Mouse (Mus musculus) limb, embryonic 14.5 days (tissue): ENCODE data around the gene Lyl1. TPM values are rescaled to one million over a fixed set of nuclear protein-coding genes. Genes with fewer than 3 reads are reported as not detected.

Experiments
- ATAC-seq: fragments of 200-750 bp; cut with Nextera tagmentation; 2 replicates; pipeline ENCODE4 v1.8.0; 2017; ENCODE audit warnings: low read depth, moderate number of reproducible peaks, moderate TSS enrichment; ENCODE audit not compliant: low FRiP score
- DNase-seq: peaks from one replicate; pipeline ENCODE4 v3.0.0-alpha.2; 2015; ENCODE audit warnings: low spot score
- H3K27ac ChIP-seq: fragments of 300-500 bp; sonication (generic); replicated peaks from 2 replicates; pipeline ENCODE4 v1.5.1; 2014; ENCODE audit warnings: low read depth, mild to moderate bottlenecking, low read length, moderate library complexity, mixed read lengths
- H3K27me3 ChIP-seq: fragments of 300-500 bp; sonication (generic); 2 replicates; pipeline ENCODE4 v1.6.1; 2014; ENCODE audit warnings: low read length, mixed read lengths; ENCODE audit not compliant: control insufficient read depth, insufficient read depth
- H3K36me3 ChIP-seq: fragments of 300-500 bp; sonication (generic); 2 replicates; pipeline ENCODE4 v1.6.1; 2014; ENCODE audit warnings: mild to moderate bottlenecking, low read length, moderate library complexity, mixed read lengths; ENCODE audit not compliant: control insufficient read depth, insufficient read depth
- H3K4me1 ChIP-seq: fragments of 300-500 bp; sonication (generic); 2 replicates; pipeline ENCODE4 v1.6.1; 2014; ENCODE audit warnings: antibody characterized with exemption, low read length, mixed read lengths; ENCODE audit not compliant: control insufficient read depth, insufficient read depth
- H3K4me2 ChIP-seq: fragments of 300-500 bp; sonication (generic); replicated peaks from 2 replicates; pipeline ENCODE4 v1.6.1; 2014; ENCODE audit warnings: low read depth, mild to moderate bottlenecking, low read length, moderate library complexity; ENCODE audit not compliant: severe bottlenecking
- H3K4me3 ChIP-seq: fragments of 300-500 bp; sonication (generic); replicated peaks from 2 replicates; pipeline ENCODE4 v1.5.1; 2014; ENCODE audit warnings: low read length
- H3K9ac ChIP-seq: fragments of 300-500 bp; sonication (generic); 2 replicates; pipeline ENCODE4 v1.6.1; 2014; ENCODE audit warnings: mild to moderate bottlenecking, low read depth, low read length, moderate library complexity; ENCODE audit not compliant: severe bottlenecking
- H3K9me3 ChIP-seq: fragments of 300-500 bp; sonication (generic); 2 replicates; pipeline ENCODE4 v1.6.1; 2016; ENCODE audit warnings: low read length; ENCODE audit not compliant: control insufficient read depth
- POLR2A ChIP-seq: fragments of 200-500 bp; IDR thresholded peaks from 2 replicates; pipeline ENCODE4 v1.8.0; 2012; ENCODE audit warnings: inconsistent platforms, mild to moderate bottlenecking, moderate library complexity, borderline replicate concordance; ENCODE audit not compliant: insufficient read depth, insufficient read length; ENCODE audit errors: extremely low read depth
- WGBS: fragments of 180-500 bp; shearing (Covaris S2); extraction: QIAGEN DNeasy Blood & Tissue Kit; methylation state at CpG from one replicate; pipeline ENCODE4 v1.1.7; 2014; 5-methylcytosine and 5-hydroxymethylcytosine counted together
- polyA plus RNA-seq, 2 experiments: library from polyadenylated mRNA; depleted of rRNA in 1 of 2; stranded (reverse) in 1 of 2; unstranded in 1 of 2; fragments of >200 nt; fragmentation: Nextera tagmentation in 1 of 2; extraction: Ambion mirVana in 1 of 2; gene quantifications; 2 replicates each; pipeline versions ENCODE4 v1.2.1 to v1.2.3; 2012 to 2014

Lyl1 gene
- polyA plus RNA-seq, 2 experiments = 5.6 to 7.1 TPM

- H3K27me3 ChIP-seq = peaks cover 19% of the 10 kb centered on the region
- no peak for ATAC-seq
Observed at GRCm38 (mm10) chr8:84711312-84711711, 10.1 kb downstream of the Lyl1 start.

DNA sequence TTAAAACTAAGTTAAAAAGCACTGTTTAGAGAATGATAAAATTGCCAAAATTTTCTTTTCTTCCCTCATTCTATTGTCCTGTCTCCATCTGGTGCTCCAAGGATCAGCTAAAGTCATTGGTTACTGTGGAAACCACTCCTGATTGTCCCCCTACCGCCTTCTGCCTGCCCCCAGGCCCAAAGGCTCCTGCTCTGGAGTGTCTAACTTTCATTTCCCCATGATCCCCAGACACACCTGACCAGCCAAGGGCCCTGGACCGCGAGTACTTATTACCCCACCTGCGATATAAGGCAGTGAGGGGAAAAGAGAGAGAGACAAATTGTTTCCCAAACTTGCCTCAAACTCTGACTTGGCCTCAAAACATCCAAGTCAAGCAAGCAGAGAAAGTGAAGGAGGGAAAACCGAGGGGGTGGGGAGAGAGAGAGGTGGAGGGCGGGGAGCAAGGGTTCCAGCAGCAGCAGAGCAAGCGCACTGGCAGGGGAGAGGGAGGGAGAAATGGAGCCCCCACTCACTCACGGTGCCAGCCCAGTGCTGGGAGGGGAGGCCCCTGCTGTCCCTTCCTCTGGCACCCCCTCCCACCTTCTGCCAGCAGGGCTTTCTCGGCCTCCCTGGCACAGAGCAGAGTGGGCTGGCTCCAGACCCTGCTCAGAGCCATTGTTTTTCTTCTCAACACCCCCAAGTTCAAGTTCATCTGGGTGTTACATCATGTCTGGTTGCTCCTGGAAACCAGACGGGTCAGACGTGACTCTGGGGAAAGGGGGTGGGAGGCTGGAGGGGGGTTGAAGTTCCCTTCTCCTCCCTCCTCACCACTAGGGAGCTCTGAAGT, 10.9 kb downstream of the Lyl1 start:
- Histone ChIP-seq H3K27me3 (peaks cover 11% of the 10 kb centered on the region), H3K9ac (peak overlapping the region; percentile 38; the same call in 1 of the 2 replicates), H3K36me3 (peaks cover 74% of the 10 kb centered on the region), H3K4me3 (no peak overlapping the region), H3K9me3 (no peaks in the 10 kb centered on the region), H3K4me1 (peaks cover 82% of the 10 kb centered on the region), H3K4me2 (peak overlapping the region; percentile 34), H3K27ac (peak overlapping the region; percentile 93)
- TF ChIP-seq POLR2A = no peak
- WGBS = 7% methylated on average over 8 of the region's 11 CpGs
- peak; percentile 91 for ATAC-seq
- peak; percentile 92 for DNase-seq

More at GRCm38 (mm10) chr8:84711312-84711711, 10.1 kb downstream of the Lyl1 start:
- H3K36me3 ChIP-seq = peaks cover 72% of the 10 kb centered on the region
- H3K4me1 ChIP-seq = peaks cover 83% of the 10 kb centered on the region
- no peaks in the 10 kb centered on the region for H3K9me3 ChIP-seq
- no peak for TF ChIP-seq POLR2A
- H3K9ac ChIP-seq = peak overlapping the region; percentile 38; the same call in 1 of the 2 replicates
- no peak overlapping the region for H3K4me2 ChIP-seq
- no peak for DNase-seq
- H3K27ac ChIP-seq = peak overlapping the region; percentile 93
- WGBS = 36% methylated on average over 3 of the region's 3 CpGs
- no peak overlapping the region for H3K4me3 ChIP-seq

- Histone ChIP-seq H3K9ac (no peak overlapping the region), H3K36me3 (peaks cover 74% of the 10 kb centered on the region), H3K27ac (peak overlapping the region; percentile 93), H3K4me3 (no peak overlapping the region), H3K27me3 (peaks cover 5% of the 10 kb centered on the region; the same call in 1 of the 2 replicates), H3K9me3 (no peaks in the 10 kb centered on the region), H3K4me1 (peaks cover 82% of the 10 kb centered on the region), H3K4me2 (peak overlapping the region; percentile 34)
- no peak for TF ChIP-seq POLR2A
- DNase-seq = no peak
- WGBS = 4% methylated on average over 3 of the region's 3 CpGs
- ATAC-seq = peak; percentile 68
Observed at GRCm38 (mm10) chr8:84712759-84713120, 11.5 kb downstream of the Lyl1 start.

DNA sequence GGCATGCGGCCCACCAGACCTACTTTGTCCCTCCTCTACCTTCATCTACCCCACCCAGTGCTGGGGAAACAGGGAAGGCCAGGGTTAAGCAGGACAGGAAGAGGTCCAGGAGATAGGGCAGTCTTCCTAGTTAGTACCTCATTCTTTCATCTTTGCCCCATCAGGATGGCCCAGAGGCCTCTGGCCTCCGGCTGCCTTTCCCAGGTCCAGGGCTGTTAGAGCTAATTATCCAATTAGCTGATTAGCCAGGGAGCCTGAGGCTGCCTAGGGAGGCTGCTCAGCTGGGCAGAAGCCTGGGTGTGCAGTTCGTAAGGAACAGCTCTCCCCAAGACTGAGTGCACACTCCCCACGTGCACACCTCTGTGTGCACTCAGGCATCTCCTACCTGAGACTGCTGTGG, 12.1 kb downstream of the Lyl1 start:
- H3K36me3 ChIP-seq = peaks cover 74% of the 10 kb centered on the region
- no peak overlapping the region for H3K4me3 ChIP-seq
- no peak for TF ChIP-seq POLR2A
- H3K9me3 ChIP-seq = no peaks in the 10 kb centered on the region
- peak overlapping the region; percentile 93 for H3K27ac ChIP-seq
- peak overlapping the region; percentile 16; the same call in 1 of the 2 replicates for H3K9ac ChIP-seq
- H3K4me2 ChIP-seq = no peak overlapping the region
- H3K4me1 ChIP-seq = peaks cover 77% of the 10 kb centered on the region
- ATAC-seq = no peak
- DNase-seq = no peak
- no peaks in the 10 kb centered on the region for H3K27me3 ChIP-seq
- 40% methylated on average over 4 of the region's 4 CpGs for WGBS

- no peaks in the 10 kb centered on the region for H3K27me3 ChIP-seq
- H3K27ac ChIP-seq = peak overlapping the region; percentile 93
- no peaks in the 10 kb centered on the region for H3K9me3 ChIP-seq
- WGBS = 64% methylated on average over 4 of the region's 4 CpGs
- no peak for TF ChIP-seq POLR2A
- ATAC-seq (no peak), DNase-seq (no peak)
- H3K36me3 ChIP-seq = peaks cover 75% of the 10 kb centered on the region
- peaks cover 70% of the 10 kb centered on the region for H3K4me1 ChIP-seq
- H3K4me2 ChIP-seq = no peak overlapping the region
- H3K9ac ChIP-seq = 0 out of 2 replicates have a peak overlapping the region, but pooled peaks have one; percentile 16
- no peak overlapping the region for H3K4me3 ChIP-seq
Observed at GRCm38 (mm10) chr8:84714161-84714560, 12.9 kb downstream of the Lyl1 start.
